Mouse (Mus musculus) CH12.LX (cell line): ENCODE measurements at regions not wholly inside any gene's neighbourhood (a gene's known extent, or its start where the extent isn't known, plus 50 kb on each side); places are given as distances from the start of the nearest gene placed in this dataset.

Experiments
- DNase-seq: peaks from one replicate; pipeline ENCODE4 v3.0.0-alpha.2; 2013; ENCODE audit errors: extremely low read depth
- H3K27ac ChIP-seq: 2 replicates; pipeline ENCODE4 v1.5.1; 2012; ENCODE audit warnings: low read depth, mild to moderate bottlenecking, control low read depth, moderate library complexity; ENCODE audit not compliant: insufficient read depth
- H3K27me3 ChIP-seq: replicated peaks from 2 replicates; pipeline ENCODE3; 2012; ENCODE audit warnings: inconsistent platforms
- H3K36me3 ChIP-seq, 2 experiments: replicated peaks in 1 of 2; 2 replicates each; pipeline versions ENCODE3 to v1.6.1; 2012; ENCODE audit warnings: inconsistent platforms in 1 of 2, low read length in 1 of 2, mild to moderate bottlenecking in 1 of 2, mixed read lengths in 1 of 2, moderate library complexity in 1 of 2; ENCODE audit not compliant: control insufficient read depth in 1 of 2, insufficient read depth in 1 of 2
- H3K4me1 ChIP-seq, 2 experiments: 2 replicates each; pipeline ENCODE4 v1.6.1; 2012; ENCODE audit warnings: inconsistent platforms in 1 of 2, moderate library complexity in 1 of 2; ENCODE audit not compliant: insufficient read depth in 2 of 2, control insufficient read depth in 1 of 2
- H3K4me2 ChIP-seq: 2 replicates; pipeline ENCODE4 v1.6.1; 2012; ENCODE audit warnings: low read depth, mild to moderate bottlenecking, control low read depth; ENCODE audit not compliant: poor library complexity, insufficient read depth, severe bottlenecking
- H3K4me3 ChIP-seq, 3 experiments: fragments of 150-350 bp in 1 of 3; sonication (generic) in 1 of 3; replicated peaks in 1 of 3; 2 replicates each; pipeline versions ENCODE3 to v1.5.1; 2011 to 2012; ENCODE audit warnings: low read depth in 2 of 3, low read length in 2 of 3, mild to moderate bottlenecking in 2 of 3, moderate library complexity in 2 of 3, control low read depth in 1 of 3, improper control_type of control experiment in 1 of 3, inconsistent platforms in 1 of 3, mixed read lengths in 1 of 3; ENCODE audit not compliant: poor library complexity in 1 of 3
- H3K79me2 ChIP-seq: replicated peaks from 2 replicates; pipeline ENCODE4 v1.6.1; 2012; ENCODE audit warnings: mild to moderate bottlenecking, moderate library complexity; ENCODE audit not compliant: control insufficient read depth, poor library complexity, insufficient read depth, severe bottlenecking; ENCODE audit errors: extremely low read depth
- H3K9ac ChIP-seq: 2 replicates; pipeline ENCODE4 v1.6.1; 2012; ENCODE audit warnings: low read depth, mild to moderate bottlenecking, control low read depth, moderate library complexity; ENCODE audit not compliant: insufficient read depth
- H3K9me3 ChIP-seq: replicated peaks from 2 replicates; pipeline ENCODE3; 2012; ENCODE audit warnings: low read length, inconsistent platforms, mixed read lengths
- BHLHE40 ChIP-seq: IDR thresholded peaks from 2 replicates; pipeline ENCODE4 v1.6.1; 2011; ENCODE audit warnings: mild to moderate bottlenecking, low read depth, low read length, improper control_type of control experiment
- CHD2 ChIP-seq: IDR thresholded peaks from 2 replicates; pipeline ENCODE4 v1.6.1; 2011; ENCODE audit warnings: low read length, improper control_type of control experiment
- CTCF ChIP-seq, 2 experiments: IDR thresholded peaks in 1 of 2; conservative IDR thresholded peaks in 1 of 2; 2 replicates each; pipeline ENCODE4 v1.5.1; 2011 to 2012; ENCODE audit warnings: low read depth in 2 of 2, low read length in 2 of 2, improper control_type of control experiment in 1 of 2, inconsistent platforms in 1 of 2, mild to moderate bottlenecking in 1 of 2, moderate library complexity in 1 of 2
- E2F4 ChIP-seq: IDR thresholded peaks from 2 replicates; pipeline ENCODE4 v1.6.1; 2011; ENCODE audit warnings: low read depth, low read length, improper control_type of control experiment; ENCODE audit not compliant: insufficient replicate concordance
- EP300 ChIP-seq: IDR thresholded peaks from 2 replicates; pipeline ENCODE4 v1.6.1; 2011; ENCODE audit warnings: low read length, improper control_type of control experiment
- GABPA ChIP-seq: IDR thresholded peaks from 2 replicates; pipeline ENCODE4 v1.6.1; 2012; ENCODE audit warnings: low read depth, low read length, improper control_type of control experiment, inconsistent platforms; ENCODE audit not compliant: insufficient replicate concordance
- JUN ChIP-seq: IDR thresholded peaks from 2 replicates; pipeline ENCODE4 v1.6.1; 2011; ENCODE audit warnings: low read depth, mild to moderate bottlenecking, low read length, improper control_type of control experiment, moderate library complexity; ENCODE audit not compliant: insufficient read depth
- MAX ChIP-seq: IDR thresholded peaks from 2 replicates; pipeline ENCODE4 v1.6.1; 2011; ENCODE audit warnings: low read length, improper control_type of control experiment
- MYC ChIP-seq: IDR thresholded peaks from 2 replicates; pipeline ENCODE4 v1.6.1; 2011; ENCODE audit warnings: low read depth, mild to moderate bottlenecking, improper control_type of control experiment, low read length
- NRF1 ChIP-seq: IDR thresholded peaks from 2 replicates; pipeline ENCODE4 v1.6.1; 2014; ENCODE audit warnings: low read depth, mild to moderate bottlenecking, inconsistent platforms, low read length, improper control_type of control experiment, moderate library complexity
- PAX5 ChIP-seq: IDR thresholded peaks from 2 replicates; pipeline ENCODE4 v1.6.1; 2012; ENCODE audit warnings: low read length, inconsistent platforms, mixed read lengths
- POLR2A ChIP-seq: IDR thresholded peaks from 2 replicates; pipeline ENCODE4 v1.6.1; 2011; ENCODE audit warnings: low read depth, mild to moderate bottlenecking, improper control_type of control experiment, low read length
- POLR2AphosphoS2 ChIP-seq: IDR thresholded peaks from 2 replicates; pipeline ENCODE4 v1.6.1; 2011; ENCODE audit warnings: low read depth, low read length, improper control_type of control experiment
- RAD21 ChIP-seq: IDR thresholded peaks from 2 replicates; pipeline ENCODE4 v1.6.1; 2011; ENCODE audit warnings: low read depth, mild to moderate bottlenecking, low read length, improper control_type of control experiment, moderate library complexity
- RCOR1 ChIP-seq: conservative IDR thresholded peaks from 2 replicates; pipeline ENCODE4 v1.6.1; 2012; ENCODE audit warnings: low read depth, mild to moderate bottlenecking, inconsistent platforms, low read length, improper control_type of control experiment
- SIN3A ChIP-seq: IDR thresholded peaks from 2 replicates; pipeline ENCODE4 v1.6.1; 2012; ENCODE audit warnings: low read length, improper control_type of control experiment, inconsistent platforms
- TBP ChIP-seq: conservative IDR thresholded peaks from 2 replicates; pipeline ENCODE4 v1.6.1; 2011; ENCODE audit warnings: low read depth, low read length, improper control_type of control experiment
- USF1 ChIP-seq: IDR thresholded peaks from 2 replicates; pipeline ENCODE4 v1.6.1; 2014; ENCODE audit warnings: low read depth, mild to moderate bottlenecking, inconsistent platforms, low read length, improper control_type of control experiment
- ZMIZ1 ChIP-seq: IDR thresholded peaks from 2 replicates; pipeline ENCODE4 v1.6.1; 2012; ENCODE audit warnings: low read depth, mild to moderate bottlenecking, inconsistent platforms, low read length, improper control_type of control experiment
- dilution Hi-C: fragments of 300-500 bp; cut with MboI; formaldehyde crosslinking; loops from 2 replicates; pipeline ENCODE4 v1.14.3; 2020; ENCODE audit warnings: low sequenced_read_pairs; ENCODE audit not compliant: extremely low pct_unique_long_range_greater_than_20kb, extremely low pct_ligation_motif_present
- in situ Hi-C: fragments of 300-500 bp; cut with MboI; formaldehyde crosslinking; loops from 3 replicates; pipeline ENCODE4 v1.14.3; 2019; ENCODE audit warnings: low sequenced_read_pairs, low pct_ligation_motif_present, low pct_unique_long_range_greater_than_20kb, mixed read lengths

- in situ Hi-C loops = no loop called here
- H3K4me1 ChIP-seq = no peaks in the 10 kb centered on the region
- no peaks in the 10 kb centered on the region for H3K27me3 ChIP-seq
- H3K27ac ChIP-seq = no peak overlapping the region
- DNase-seq = no peak
- H3K9ac ChIP-seq = no peak overlapping the region
- H3K4me3 ChIP-seq = no peak overlapping the region
- no peaks in the 10 kb centered on the region for H3K36me3 ChIP-seq
- TF ChIP-seq TBP (no peak), POLR2A (no peak), CTCF (conservative IDR thresholded peaks at IDR 0.05 in 1 of 2, IDR thresholded peaks at IDR 0.05 in 1 of 2; ENCODE audit: low read depth in 2 of 2, low read length in 2 of 2) (no peak), BHLHE40 (no peak), SIN3A (no peak), GABPA (no peak)
- dilution Hi-C loops = no loop called here
- H3K79me2 ChIP-seq = no peaks in the 10 kb centered on the region
- H3K9me3 ChIP-seq = no peaks in the 10 kb centered on the region
- no peak overlapping the region for H3K4me2 ChIP-seq
Measured at GRCm38 (mm10) chr12:16221142-16221541, 389.6 kb downstream of the Lpin1 start.

GRCm38 (mm10) chr12:16220561-16220960, 390.2 kb downstream of the Lpin1 start:
- Histone ChIP-seq H3K79me2 (no peaks in the 10 kb centered on the region), H3K4me2 (no peak overlapping the region), H3K36me3 (no peaks in the 10 kb centered on the region), H3K9me3 (no peaks in the 10 kb centered on the region), H3K27me3 (no peaks in the 10 kb centered on the region), H3K27ac (no peak overlapping the region), H3K4me1 (no peaks in the 10 kb centered on the region), H3K4me3 (no peak overlapping the region), H3K9ac (no peak overlapping the region)
- DNase-seq = no peak
- no peak for TF ChIP-seq RCOR1
- no peak for TF ChIP-seq USF1
- TF ChIP-seq E2F4 = no peak
- no peak for TF ChIP-seq MYC
- TF ChIP-seq NRF1 = no peak
- TF ChIP-seq EP300 = no peak
- no peak for TF ChIP-seq BHLHE40
- no peak for TF ChIP-seq MAX
- no peak for TF ChIP-seq PAX5
- no peak for TF ChIP-seq JUN
- TF ChIP-seq TBP = no peak
- no peak for TF ChIP-seq ZMIZ1
- no peak for TF ChIP-seq RAD21
- TF ChIP-seq POLR2AphosphoS2 = no peak
- TF ChIP-seq CHD2 = no peak
- dilution Hi-C loops (no loop called here), in situ Hi-C loops (no loop called here)
